Mouse (Mus musculus) mouse trophoblast stem cell (cell line): ENCODE measurements at regions not wholly inside any gene's neighbourhood (a gene's known extent, or its start where the extent isn't known, plus 50 kb on each side); places are given as distances from the start of the nearest gene placed in this dataset.

Source experiments
- in situ Hi-C, 2 experiments: fragments of 300-500 bp; cut with MseI, MboI; formaldehyde crosslinking; loops; 2 replicates in 1 of 2; 3 replicates in 1 of 2; pipeline ENCODE4 v1.15.1; 2025

DNA sequence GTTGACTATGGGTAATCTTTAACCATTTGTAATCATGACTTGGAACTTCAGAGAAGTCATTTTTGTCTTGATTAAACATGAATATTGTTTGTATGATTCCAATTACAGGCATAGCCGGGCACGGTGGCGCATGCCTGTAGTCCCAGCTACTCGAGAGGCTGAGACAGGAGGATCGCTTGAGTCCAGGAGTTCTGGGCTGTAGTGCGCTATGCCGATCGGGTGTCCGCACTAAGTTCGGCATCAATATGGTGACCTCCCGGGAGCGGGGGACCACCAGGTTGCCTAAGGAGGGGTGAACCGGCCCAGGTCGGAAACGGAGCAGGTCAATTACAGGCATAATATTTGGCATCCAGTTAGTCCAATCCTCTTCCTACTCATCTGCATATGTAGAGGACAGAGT, 1275.8 kb downstream of the Rpia start:
- in situ Hi-C loops: loop anchor here in 1 of 2 experiments (25.0 kb wide), 1 partner anchor 196 kb away; no protein-coding TSS in a partner anchor

DNA sequence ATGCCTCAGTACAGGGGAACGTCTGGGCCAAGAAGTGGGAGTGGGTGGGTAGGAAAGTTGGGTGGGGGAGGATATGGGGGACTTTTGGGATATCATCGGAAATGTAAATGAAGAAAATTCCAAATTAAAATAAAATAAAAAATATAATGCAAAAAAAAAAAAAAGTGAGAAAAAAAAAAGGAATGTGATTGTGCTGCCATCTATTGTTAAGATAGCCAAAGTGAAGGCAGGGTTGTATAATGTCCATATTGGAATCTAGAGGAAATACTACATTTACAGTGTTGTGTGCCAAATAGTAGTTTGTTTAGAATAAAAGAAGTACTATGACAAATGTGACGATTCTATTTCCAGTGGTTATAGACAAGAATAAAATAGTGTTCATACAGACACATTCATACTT, 1284.0 kb downstream of the Rpia start:
- in situ Hi-C loops: loop anchor here in 1 of 2 experiments (25.0 kb wide), 1 partner anchor 204 kb away; no protein-coding TSS in a partner anchor

DNA sequence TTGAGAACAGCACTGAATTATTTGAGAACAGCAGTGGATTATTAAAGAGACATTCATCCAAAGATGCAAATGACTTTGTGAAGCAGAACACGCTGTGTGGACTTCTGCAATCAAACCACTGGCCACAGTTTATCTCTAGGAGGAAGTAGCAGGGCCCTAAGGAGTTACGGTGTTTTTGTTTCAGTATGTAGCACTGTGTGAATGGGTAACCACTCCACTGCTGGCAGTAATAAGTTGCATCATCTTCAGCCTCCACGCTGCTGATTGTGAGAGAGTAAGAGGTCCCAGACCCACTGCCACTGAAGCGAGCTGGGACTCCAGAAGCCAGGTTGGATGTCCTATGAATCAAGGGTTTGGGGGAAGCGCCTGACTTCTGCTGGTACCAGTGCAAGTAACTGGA, 1292.0 kb downstream of the Rpia start:
- in situ Hi-C loops: loop anchor here in 1 of 2 experiments (25.0 kb wide), 1 partner anchor 212 kb away; no protein-coding TSS in a partner anchor
